Mouse (Mus musculus): ENCODE measurements around the gene Glis2.
A peak's percentile ranks its signal among the peaks of the same experiment; 100 is the strongest.

The Glis2 gene

DNA sequence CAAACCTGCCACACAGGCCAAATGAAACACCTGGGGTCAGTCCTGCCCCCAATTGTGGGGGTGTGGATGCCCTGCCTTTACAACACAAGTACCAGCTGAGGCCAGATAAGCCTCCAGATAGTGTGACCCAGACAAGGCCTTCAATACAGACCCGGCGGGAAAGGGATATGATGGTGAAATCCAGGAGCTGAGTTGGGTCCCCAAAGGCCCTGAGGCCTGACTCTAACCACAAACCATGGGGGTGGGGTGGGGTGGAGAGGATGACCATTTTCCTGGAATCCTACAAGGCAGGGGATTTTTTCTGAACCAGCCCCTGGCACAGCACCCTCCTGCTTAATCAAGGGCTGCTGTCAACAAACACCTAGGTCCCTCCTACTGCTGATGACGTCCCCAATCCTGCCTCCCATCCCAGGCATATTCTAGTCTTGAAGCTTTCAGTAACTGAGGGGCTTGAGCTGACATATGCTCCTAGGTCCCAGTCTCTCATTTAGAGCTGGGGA lies 44.4 kb downstream of the Glis2 start:
- no peak for DNase-seq (ENCODE audit: low spot score in 2 of 2)

GRCm38 (mm10) chr16:4639831-4640237 lies 45.3 kb downstream of the Glis2 start, which contains the start of the genes Vasn and Dnaja3:
TSS of gene Vasn (plus strand) at chr16:4639941.
TSS of gene Dnaja3 (plus strand) at chr16:4639989.
- DNase-seq (ENCODE audit: low spot score in 2 of 2): peak; percentile 83 to 91

- DNase-seq (ENCODE audit: low spot score in 2 of 2): peak in 1 of 2 experiments; percentile 53
Observed at GRCm38 (mm10) chr16:4640267-4641005, 45.9 kb downstream of the Glis2 start.

- DNase-seq (ENCODE audit: low spot score in 2 of 2): no peak
Observed at GRCm38 (mm10) chr16:4641119-4641838, 46.8 kb downstream of the Glis2 start.

DNA sequence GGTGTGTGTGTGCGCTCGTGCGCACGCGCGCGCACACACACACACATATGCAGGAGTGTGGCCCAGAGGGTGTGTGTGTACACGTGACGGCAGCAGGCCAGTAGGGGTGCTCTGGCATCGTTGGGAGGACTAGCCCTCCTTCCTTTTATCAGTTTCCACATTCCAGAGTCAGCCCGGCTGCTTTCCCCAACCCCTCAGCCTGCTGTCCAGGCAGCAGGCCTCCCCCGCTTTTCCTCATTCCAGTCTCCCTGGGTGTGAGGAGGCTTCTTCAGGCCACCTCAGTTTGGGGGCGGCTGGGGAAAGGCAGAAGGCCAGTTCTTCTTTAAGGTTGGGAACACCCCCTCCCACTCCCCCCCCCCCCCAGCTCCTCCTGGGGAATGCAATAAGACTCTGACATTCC lies 47.7 kb downstream of the Glis2 start:
- peak; percentile 50 to 68 for DNase-seq (ENCODE audit: low spot score in 2 of 2)

- no peak for DNase-seq (ENCODE audit: low spot score in 2 of 2)
Observed at GRCm38 (mm10) chr16:4642937-4643336, 48.4 kb downstream of the Glis2 start.

DNA sequence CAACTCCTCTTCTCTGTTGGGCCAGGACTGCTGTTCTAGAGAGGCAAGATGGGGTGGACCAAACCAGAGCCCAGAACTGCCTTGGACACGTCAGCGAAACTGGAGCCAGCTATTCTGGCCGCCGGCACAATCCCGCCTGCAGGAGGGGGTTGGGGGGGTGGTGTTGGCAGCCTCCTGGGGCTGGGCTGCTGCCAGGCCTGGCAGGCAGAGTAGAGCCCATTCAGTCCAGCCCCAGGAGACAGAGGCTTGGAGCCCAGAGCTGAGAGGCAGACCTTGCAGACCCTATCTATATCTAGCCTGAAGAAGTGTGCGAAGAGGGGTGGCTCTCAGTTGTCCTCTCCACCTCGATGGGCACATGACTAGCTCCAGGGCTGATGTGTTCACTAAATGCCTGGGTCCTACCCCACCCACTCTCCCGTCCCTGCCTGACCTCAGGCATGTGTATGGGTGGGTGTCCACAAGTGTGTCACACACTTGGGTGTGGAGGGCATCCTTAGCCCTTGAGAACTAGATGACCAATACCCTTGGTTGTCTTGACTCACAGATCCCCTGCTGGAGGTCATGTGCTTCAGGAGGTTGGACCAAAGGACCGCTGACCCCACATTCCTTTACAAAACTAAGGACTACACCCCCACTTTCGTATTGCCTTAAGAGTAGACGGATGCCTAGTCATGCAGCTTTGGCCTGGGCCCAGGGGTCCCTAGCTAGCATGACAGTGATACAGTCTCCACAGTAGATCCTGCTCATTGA lies 49.3 kb downstream of the Glis2 start:
- DNase-seq (ENCODE audit: low spot score in 2 of 2): peak; percentile 60 to 82

DNA sequence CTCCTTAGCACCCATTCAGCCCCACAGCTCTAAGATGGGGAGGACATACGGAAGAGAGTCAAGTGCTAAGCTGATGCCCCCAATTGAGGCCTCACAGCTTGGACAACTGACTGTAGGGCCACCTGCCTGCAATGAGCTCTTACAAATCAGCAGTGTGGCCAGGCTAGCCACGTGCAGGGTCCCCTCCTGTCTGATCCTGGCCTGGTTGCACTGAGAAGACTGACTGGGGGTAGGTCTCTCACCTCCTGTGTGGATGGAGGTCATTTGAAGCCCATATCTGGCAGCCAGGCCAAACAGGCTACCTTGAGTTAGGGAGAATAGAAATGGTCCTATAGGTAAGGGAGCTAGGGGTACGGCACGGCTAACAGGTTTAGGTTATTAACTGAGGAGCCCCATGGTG lies 51.4 kb downstream of the Glis2 start:
- no peak for DNase-seq (ENCODE audit: low spot score in 2 of 2)

DNA sequence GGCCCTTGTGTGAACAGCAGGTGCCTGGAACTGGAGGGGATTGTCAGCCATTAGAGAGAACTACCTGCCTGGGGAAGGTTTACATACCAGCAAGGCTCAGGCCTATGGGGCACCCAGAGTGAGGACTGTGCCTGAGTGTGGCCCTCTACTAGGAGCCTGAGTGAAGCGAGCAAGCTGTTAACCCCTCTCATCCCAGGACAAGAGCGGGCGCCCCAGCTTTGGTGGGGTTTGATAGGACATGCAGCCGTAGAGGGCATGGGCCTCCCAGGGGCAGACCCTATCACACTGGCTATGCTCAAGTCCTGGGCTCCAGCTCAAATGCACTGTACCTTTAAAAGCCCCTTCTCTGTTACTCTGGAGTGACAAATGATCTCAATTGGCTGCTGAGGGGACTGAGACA lies 52.3 kb downstream of the Glis2 start:
- no peak for DNase-seq (ENCODE audit: low spot score in 2 of 2)

DNA sequence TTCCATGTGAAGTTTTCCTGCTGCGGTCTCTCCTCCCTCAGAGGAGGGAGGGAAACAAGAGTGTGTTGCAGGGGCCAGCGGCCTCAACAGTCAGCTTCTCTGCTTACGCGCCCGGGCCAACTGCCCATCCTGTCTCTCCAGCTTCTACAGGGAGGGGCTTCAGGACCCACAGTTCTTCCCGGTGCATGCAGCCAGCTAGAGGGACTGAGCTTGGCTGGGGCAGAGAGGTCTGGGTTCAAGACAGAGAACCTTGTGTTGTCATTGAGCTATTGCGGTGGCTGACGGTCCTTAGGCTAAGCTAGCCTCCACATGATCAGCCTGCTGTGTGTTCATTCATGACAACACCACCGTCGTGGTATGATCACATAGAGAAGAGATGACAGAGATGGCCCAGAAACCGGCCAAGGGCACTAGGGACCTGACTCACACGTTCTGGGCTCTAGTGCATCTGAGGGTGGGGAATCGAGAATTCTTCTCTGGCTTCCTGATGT lies 53.2 kb downstream of the Glis2 start:
- DNase-seq (ENCODE audit: low spot score in 2 of 2): no peak

DNA sequence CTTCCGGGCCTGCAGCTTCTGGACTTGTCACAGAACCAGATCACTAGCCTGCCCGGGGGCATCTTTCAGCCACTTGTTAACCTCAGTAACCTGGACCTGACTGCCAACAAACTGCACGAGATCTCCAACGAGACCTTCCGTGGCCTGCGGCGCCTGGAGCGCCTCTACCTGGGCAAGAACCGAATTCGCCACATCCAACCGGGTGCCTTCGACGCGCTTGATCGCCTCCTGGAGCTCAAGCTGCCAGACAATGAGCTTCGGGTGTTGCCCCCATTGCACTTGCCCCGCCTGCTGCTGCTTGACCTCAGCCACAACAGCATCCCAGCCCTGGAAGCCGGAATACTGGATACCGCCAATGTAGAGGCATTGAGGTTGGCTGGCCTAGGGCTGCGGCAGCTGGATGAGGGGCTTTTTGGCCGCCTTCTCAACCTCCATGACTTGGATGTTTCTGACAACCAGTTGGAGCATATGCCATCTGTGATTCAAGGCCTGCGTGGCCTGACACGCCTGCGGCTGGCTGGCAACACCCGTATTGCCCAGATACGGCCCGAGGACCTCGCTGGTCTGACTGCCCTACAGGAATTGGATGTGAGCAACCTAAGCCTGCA lies 54.0 kb downstream of the Glis2 start:
- DNase-seq (ENCODE audit: low spot score in 2 of 2): no peak

DNA sequence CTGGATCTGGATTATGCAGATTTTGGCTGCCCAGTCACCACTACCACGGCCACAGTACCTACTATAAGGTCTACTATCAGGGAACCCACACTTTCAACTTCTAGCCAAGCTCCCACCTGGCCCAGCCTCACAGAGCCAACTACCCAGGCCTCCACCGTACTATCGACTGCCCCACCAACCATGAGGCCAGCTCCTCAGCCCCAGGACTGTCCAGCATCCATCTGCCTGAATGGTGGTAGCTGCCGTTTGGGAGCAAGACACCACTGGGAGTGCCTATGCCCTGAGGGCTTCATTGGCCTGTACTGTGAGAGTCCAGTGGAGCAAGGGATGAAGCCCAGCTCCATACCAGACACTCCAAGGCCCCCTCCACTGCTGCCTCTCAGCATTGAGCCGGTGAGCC lies 54.7 kb downstream of the Glis2 start:
- no peak for DNase-seq (ENCODE audit: low spot score in 2 of 2)

GRCm38 (mm10) chr16:4649692-4650091 lies 55.2 kb downstream of the Glis2 start:
- DNase-seq (ENCODE audit: low spot score in 2 of 2): no peak

GRCm38 (mm10) chr16:4650161-4650560 lies 55.6 kb downstream of the Glis2 start:
- DNase-seq (ENCODE audit: low spot score in 2 of 2): no peak

DNA sequence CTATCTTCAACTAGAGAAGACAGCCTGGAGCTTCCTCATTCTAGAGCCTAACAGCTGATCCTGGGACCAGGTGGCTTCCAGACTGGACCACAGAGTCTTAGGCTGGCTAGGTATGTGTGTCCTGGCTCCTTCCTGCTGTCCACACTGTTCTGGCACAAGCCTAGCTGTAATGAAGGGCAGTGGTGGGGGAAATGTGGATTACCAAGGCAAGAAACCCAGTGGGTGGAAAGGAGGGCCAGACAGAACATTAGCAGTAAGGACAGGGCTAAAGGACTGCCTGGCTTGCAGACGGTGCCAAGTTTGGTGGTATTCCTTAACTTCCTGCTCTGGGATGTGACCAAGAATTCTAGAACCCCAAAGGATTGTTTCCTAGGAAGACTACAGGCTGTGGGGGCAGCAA lies 56.6 kb downstream of the Glis2 start:
- DNase-seq (ENCODE audit: low spot score in 2 of 2): no peak

DNA sequence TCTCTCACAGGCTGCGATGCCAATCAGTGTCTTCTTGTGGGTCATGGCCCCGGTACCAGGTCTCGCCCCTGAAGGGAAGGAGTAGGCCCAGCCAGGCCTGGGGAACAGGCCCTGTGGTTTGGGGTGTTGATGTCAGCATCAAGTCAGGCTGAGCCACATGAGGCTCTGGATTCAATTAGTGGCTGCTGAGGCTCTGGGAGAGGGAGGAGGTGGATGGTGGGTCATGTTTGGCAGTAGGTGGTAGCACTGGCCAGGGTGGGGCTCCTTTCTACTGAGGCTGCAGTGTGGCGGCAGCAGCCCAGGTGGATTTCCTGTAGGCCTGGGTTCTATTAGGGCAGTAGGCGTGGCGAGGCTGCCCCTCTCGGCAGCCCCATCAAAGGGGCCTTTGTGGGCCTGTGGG lies 57.1 kb downstream of the Glis2 start:
- no peak for DNase-seq (ENCODE audit: low spot score in 2 of 2)

GRCm38 (mm10) chr16:4652707-4653416 lies 58.3 kb downstream of the Glis2 start:
- no peak for DNase-seq (ENCODE audit: low spot score in 2 of 2)

GRCm38 (mm10) chr16:4654706-4655105 lies 60.2 kb downstream of the Glis2 start:
- DNase-seq (ENCODE audit: low spot score in 2 of 2): no peak

GRCm38 (mm10) chr16:4655251-4655734 lies 60.8 kb downstream of the Glis2 start:
- DNase-seq (ENCODE audit: low spot score in 2 of 2): no peak

GRCm38 (mm10) chr16:4655764-4656570 lies 61.5 kb downstream of the Glis2 start:
- DNase-seq (ENCODE audit: low spot score in 2 of 2): no peak
